Comparison of ENCODE assay signal across 9 mouse cellular contexts in genomic region chr11:68585890-68586289, GRCm38 (mm10). TPM values are rescaled to one million over a fixed set of nuclear protein-coding genes. Genes with fewer than 3 reads are reported as not detected.
DNase-seq lines count a peak whose midpoint lies in the region; ATAC-seq and TF ChIP-seq lines count a peak whose summit lies in the region.
"Had no signal": no experiment of that assay in that cellular context is flagged by ENCODE, and none has a peak within 500 bp of the region (broad histone marks: within the 10 kb centered on the region; RNA-seq: fewer than 3 reads in every experiment).

No protein-coding gene starts in this region.

- H3K27me3 ChIP-seq in heart, embryonic 11.5 days (ENCODE audit: control insufficient read depth, insufficient read depth, low read length): no peaks in the 10 kb centered on the region
- no peaks in the 10 kb centered on the region for H3K27me3 ChIP-seq in midbrain, embryonic 14.5 days (ENCODE audit: control insufficient read depth, insufficient read depth, low read length)
- peaks cover 5% of the 10 kb centered on the region; the same call in 1 of the 2 replicates for H3K27me3 ChIP-seq in midbrain, embryonic 13.5 days
- H3K27me3 ChIP-seq in embryonic facial prominence, embryonic 11.5 days (ENCODE audit: control insufficient read depth, insufficient read depth, low read length): no peaks in the 10 kb centered on the region
- no peaks in the 10 kb centered on the region for H3K27me3 ChIP-seq in small intestine, adult 2 months (ENCODE audit: control insufficient read depth, insufficient read depth, low read length)
- no peaks in the 10 kb centered on the region for H3K27me3 ChIP-seq in forebrain, embryonic 15.5 days
- H3K27me3 ChIP-seq: lung, embryonic 15.5 days had no signal

- no peak for ATAC-seq in heart, embryonic 11.5 days (replicated peaks; ENCODE audit: insufficient number of reproducible peaks, low FRiP score, low TSS enrichment)
- no peak for ATAC-seq in midbrain, embryonic 14.5 days (ENCODE audit: low FRiP score, low TSS enrichment)
- no peak for ATAC-seq in midbrain, embryonic 13.5 days
- no peak for ATAC-seq in embryonic facial prominence, embryonic 11.5 days (replicated peaks; ENCODE audit: insufficient number of reproducible peaks, low FRiP score, low TSS enrichment, low read depth)
- ATAC-seq in CD4-positive, CD25-positive, alpha-beta regulatory T cell, adult 4 months: no peak
- ATAC-seq in forebrain, embryonic 15.5 days (replicated peaks): no peak

- H3K4me1 ChIP-seq in heart, embryonic 11.5 days (ENCODE audit: control insufficient read depth, insufficient read depth, low read length): peaks cover 7% of the 10 kb centered on the region
- peaks cover 6% of the 10 kb centered on the region for H3K4me1 ChIP-seq in midbrain, embryonic 14.5 days (ENCODE audit: control insufficient read depth, insufficient read depth, low read length)
- H3K4me1 ChIP-seq in midbrain, embryonic 13.5 days (replicated peaks): peaks cover 6% of the 10 kb centered on the region
- H3K4me1 ChIP-seq in embryonic facial prominence, embryonic 11.5 days (ENCODE audit: control insufficient read depth, insufficient read depth, low read length): no peaks in the 10 kb centered on the region
- H3K4me1 ChIP-seq in small intestine, adult 2 months (ENCODE audit: control insufficient read depth, insufficient read depth, insufficient read length, low read length): no peaks in the 10 kb centered on the region
- H3K4me1 ChIP-seq in forebrain, embryonic 15.5 days: peaks cover 10% of the 10 kb centered on the region

- no peaks in the 10 kb centered on the region for H3K9me3 ChIP-seq in heart, embryonic 11.5 days (replicated peaks; ENCODE audit: control insufficient read depth, low read length)
- no peaks in the 10 kb centered on the region for H3K9me3 ChIP-seq in midbrain, embryonic 14.5 days (ENCODE audit: control insufficient read depth, low read length)
- no peaks in the 10 kb centered on the region for H3K9me3 ChIP-seq in midbrain, embryonic 13.5 days
- no peaks in the 10 kb centered on the region for H3K9me3 ChIP-seq in embryonic facial prominence, embryonic 11.5 days (replicated peaks; ENCODE audit: control insufficient read depth, low read length)
- no peaks in the 10 kb centered on the region for H3K9me3 ChIP-seq in forebrain, embryonic 15.5 days
- H3K9me3 ChIP-seq: lung, embryonic 15.5 days had no signal

- no peak overlapping the region for H3K4me2 ChIP-seq in heart, embryonic 11.5 days
- no peak overlapping the region for H3K4me2 ChIP-seq in midbrain, embryonic 14.5 days (ENCODE audit: low read length)
- no peak overlapping the region for H3K4me2 ChIP-seq in midbrain, embryonic 13.5 days (replicated peaks)
- H3K4me2 ChIP-seq in embryonic facial prominence, embryonic 11.5 days (ENCODE audit: low read depth, low read length): no peak overlapping the region
- H3K4me2 ChIP-seq in forebrain, embryonic 15.5 days (replicated peaks): no peak overlapping the region
- H3K4me2 ChIP-seq: lung, embryonic 15.5 days had no signal

- no peak for TF ChIP-seq POLR2A in small intestine, adult 2 months (IDR thresholded peaks at IDR 0.05; ENCODE audit: low read depth, low read length)

- TF ChIP-seq CTCF in small intestine, adult 2 months (IDR thresholded peaks at IDR 0.05; ENCODE audit: extremely low read depth, insufficient read length, insufficient replicate concordance, low read depth, low read length): 0 out of 2 replicates have a peak, but pooled peaks have one; percentile 6

- H3K4me3 ChIP-seq in heart, embryonic 11.5 days (ENCODE audit: low read depth, low read length): no peak overlapping the region
- H3K4me3 ChIP-seq in midbrain, embryonic 14.5 days (replicated peaks; ENCODE audit: low read depth, low read length): no peak overlapping the region
- H3K4me3 ChIP-seq in midbrain, embryonic 13.5 days (replicated peaks): no peak overlapping the region
- H3K4me3 ChIP-seq in embryonic facial prominence, embryonic 11.5 days (ENCODE audit: low read depth, low read length): no peak overlapping the region
- no peak overlapping the region for H3K4me3 ChIP-seq in small intestine, adult 2 months (ENCODE audit: low read depth, low read length)
- no peak overlapping the region for H3K4me3 ChIP-seq in forebrain, embryonic 15.5 days
- H3K4me3 ChIP-seq: lung, embryonic 15.5 days had no signal

- H3K36me3 ChIP-seq in heart, embryonic 11.5 days (ENCODE audit: control insufficient read depth, insufficient read depth, low read length): no peaks in the 10 kb centered on the region
- no peaks in the 10 kb centered on the region for H3K36me3 ChIP-seq in midbrain, embryonic 14.5 days (ENCODE audit: control insufficient read depth, insufficient read depth, low read length)
- H3K36me3 ChIP-seq in midbrain, embryonic 13.5 days: no peaks in the 10 kb centered on the region
- no peaks in the 10 kb centered on the region for H3K36me3 ChIP-seq in embryonic facial prominence, embryonic 11.5 days (replicated peaks; ENCODE audit: control insufficient read depth, insufficient read depth, low read depth, low read length)
- no peaks in the 10 kb centered on the region for H3K36me3 ChIP-seq in small intestine, adult 2 months (ENCODE audit: control insufficient read depth, insufficient read depth, low read length)
- no peaks in the 10 kb centered on the region for H3K36me3 ChIP-seq in forebrain, embryonic 15.5 days
- H3K36me3 ChIP-seq: lung, embryonic 15.5 days had no signal

- H3K9ac ChIP-seq in heart, embryonic 11.5 days (ENCODE audit: low read depth, low read length): no peak overlapping the region
- H3K9ac ChIP-seq in midbrain, embryonic 14.5 days (replicated peaks; ENCODE audit: low read length): no peak overlapping the region
- no peak overlapping the region for H3K9ac ChIP-seq in midbrain, embryonic 13.5 days (replicated peaks)
- H3K9ac ChIP-seq in embryonic facial prominence, embryonic 11.5 days (replicated peaks; ENCODE audit: low read length): no peak overlapping the region
- no peak overlapping the region for H3K9ac ChIP-seq in forebrain, embryonic 15.5 days (replicated peaks)
- H3K9ac ChIP-seq: lung, embryonic 15.5 days had no signal

- peak; percentile 80 for DNase-seq in heart, adult 11 months
- DNase-seq in midbrain, embryonic 14.5 days: peak; percentile 25
- DNase-seq in embryonic facial prominence, embryonic 11.5 days (ENCODE audit: low spot score): peak; percentile 59

- no peak overlapping the region for H3K27ac ChIP-seq in heart, embryonic 11.5 days (ENCODE audit: low read depth, low read length)
- H3K27ac ChIP-seq in midbrain, embryonic 14.5 days (replicated peaks; ENCODE audit: low read depth, low read length): no peak overlapping the region
- H3K27ac ChIP-seq in midbrain, embryonic 13.5 days: no peak overlapping the region
- H3K27ac ChIP-seq in embryonic facial prominence, embryonic 11.5 days (replicated peaks; ENCODE audit: low read depth, low read length): no peak overlapping the region
- no peak overlapping the region for H3K27ac ChIP-seq in small intestine, adult 2 months (ENCODE audit: insufficient read depth, low read depth, low read length)
- H3K27ac ChIP-seq in forebrain, embryonic 15.5 days (replicated peaks): no peak overlapping the region
- H3K27ac ChIP-seq: lung, embryonic 15.5 days had no signal

- WGBS in heart, embryonic 11.5 days (ENCODE audit: insufficient replicate concordance): 16% methylated on average over 3 of the region's 3 CpGs
- WGBS in midbrain, embryonic 14.5 days: 30% methylated on average over 3 of the region's 3 CpGs
- WGBS in midbrain, embryonic 13.5 days: 22% methylated on average over 3 of the region's 3 CpGs
- 12% methylated on average over 3 of the region's 3 CpGs for WGBS in embryonic facial prominence, embryonic 11.5 days
- WGBS in small intestine, adult 2 months: 19% methylated on average over 3 of the region's 3 CpGs
- WGBS in forebrain, embryonic 15.5 days: 18% methylated on average over 3 of the region's 3 CpGs

RNA-seq across cellular contexts. Expression of gene Ccdc42, which starts 0.9 kb away (rescaled TPM):
- 0.29 and 0.58 TPM in 2 replicates for polyA plus RNA-seq in heart, embryonic 11.5 days (2014; fragmentation: Nextera tagmentation; extraction: Ambion mirVana)
- 0.36 TPM in 1 of 2 replicates, not detected in the other for polyA plus RNA-seq in midbrain, embryonic 14.5 days (2014; fragmentation: Nextera tagmentation; extraction: Ambion mirVana)
- 0.15 and 0.36 TPM in 2 replicates for polyA plus RNA-seq in midbrain, embryonic 13.5 days (2015; fragmentation: Nextera tagmentation; extraction: Ambion mirVana)
- polyA plus RNA-seq in embryonic facial prominence, embryonic 11.5 days (2014; fragmentation: Nextera tagmentation; extraction: Ambion mirVana): 0.20 and 0.67 TPM in 2 replicates
- 0.20 and 1.6 TPM in 2 replicates for polyA plus RNA-seq in small intestine, adult 2 months (2012; rRNA removed)
- not detected for polyA plus RNA-seq in CD4-positive, CD25-positive, alpha-beta regulatory T cell, adult 4 months (2017; shearing (Covaris generic))
- polyA plus RNA-seq in forebrain, embryonic 15.5 days (2015; fragmentation: Nextera tagmentation; extraction: Ambion mirVana): 0.18 and 0.45 TPM in 2 replicates

RNA-seq across cellular contexts. Expression of gene Mfsd6l, which starts 29.9 kb away (rescaled TPM):
- polyA plus RNA-seq in heart, embryonic 11.5 days (2014; fragmentation: Nextera tagmentation; extraction: Ambion mirVana): 0.17 TPM in 1 of 2 replicates, not detected in the other
- not detected in 2 replicates for polyA plus RNA-seq in midbrain, embryonic 14.5 days (2014; fragmentation: Nextera tagmentation; extraction: Ambion mirVana)
- not detected in 2 replicates for polyA plus RNA-seq in midbrain, embryonic 13.5 days (2015; fragmentation: Nextera tagmentation; extraction: Ambion mirVana)
- polyA plus RNA-seq in embryonic facial prominence, embryonic 11.5 days (2014; fragmentation: Nextera tagmentation; extraction: Ambion mirVana): 0.20 and 0.27 TPM in 2 replicates
- polyA plus RNA-seq in small intestine, adult 2 months (2012; rRNA removed): 6.9 and 20.4 TPM in 2 replicates
- not detected for polyA plus RNA-seq in CD4-positive, CD25-positive, alpha-beta regulatory T cell, adult 4 months (2017; shearing (Covaris generic))
- not detected in 2 replicates for polyA plus RNA-seq in forebrain, embryonic 15.5 days (2015; fragmentation: Nextera tagmentation; extraction: Ambion mirVana)

Comparison
In these comparisons a context has a peak if more than half of its experiments do, and no peak if none do; other contexts are left out.
1. DNase-seq: peak in every context shown above with its lines; median percentile 80 in heart, adult 11 months; 59 in embryonic facial prominence, embryonic 11.5 days; 25 in midbrain, embryonic 14.5 days.